Mouse (Mus musculus) effector memory CD4-positive, alpha-beta T cell, adult 5 months (primary cell): Measurements from ENCODE around the gene Gm4985. TPM values are rescaled to one million over a fixed set of nuclear protein-coding genes. Genes with fewer than 3 reads are reported as not detected.

Source experiments
- polyA plus RNA-seq: library from polyadenylated mRNA; unstranded; fragments of 100-300 nt; shearing (Covaris generic); gene quantifications from one replicate; pipeline ENCODE4 v1.2.1, GENCODE M21; 2017

The Gm4985 gene
- not detected for polyA plus RNA-seq

DNA sequence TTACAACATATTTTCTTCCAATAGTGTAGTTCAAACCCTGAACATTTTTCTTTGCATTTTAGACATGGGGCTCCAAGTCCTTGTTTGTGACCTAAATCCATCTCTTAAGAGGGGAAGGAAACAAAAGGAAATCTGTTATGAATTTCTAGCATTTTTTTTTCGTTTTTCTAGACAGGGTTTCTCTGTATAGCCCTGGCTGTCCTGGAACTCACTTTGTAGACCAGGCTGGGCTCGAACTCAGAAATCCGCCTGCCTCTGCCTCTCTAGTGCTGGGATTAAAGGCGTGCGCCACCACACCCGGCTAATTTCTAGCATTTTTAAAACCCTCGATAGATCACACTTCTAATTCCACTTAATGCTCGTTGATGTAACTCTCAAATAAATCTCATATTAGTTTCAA lies at the start of gene Gm4985:
Gm4985 (minus strand) TSS at position 101 of the 400 bp plus-strand sequence.

Other genes starting within 250 kb of the Gm4985 start
- gene Gm4907, start 76.4 kb downstream of the Gm4985 start, polyA plus RNA-seq = not detected